Mouse (Mus musculus) left cerebral cortex, adult 9 months (tissue): Measurements from ENCODE around the gene Fam53b.

Source experiments
- DNase-seq, 2 experiments: peaks; one replicate each; pipeline ENCODE4 v3.0.0; 2022; ENCODE audit warnings: low spot score in 2 of 2

Gene Fam53b

GRCm38 (mm10) chr7:132736099-132736862, 77.4 kb downstream of the Fam53b start:
- DNase-seq, result peak in 1 of 2 experiments; percentile 71

- DNase-seq, result no peak
Observed at GRCm38 (mm10) chr7:132735145-132735544, 78.5 kb downstream of the Fam53b start.

- DNase-seq, result no peak
Observed at GRCm38 (mm10) chr7:132734222-132734621, 79.5 kb downstream of the Fam53b start.

- DNase-seq, result no peak
Observed at GRCm38 (mm10) chr7:132733521-132733920, 80.2 kb downstream of the Fam53b start.

GRCm38 (mm10) chr7:132732136-132732789, 81.4 kb downstream of the Fam53b start:
- DNase-seq, result no peak

- DNase-seq, result no peak
Observed at GRCm38 (mm10) chr7:132731558-132731957, 82.1 kb downstream of the Fam53b start.

- DNase-seq, result no peak
Observed at GRCm38 (mm10) chr7:132730510-132730909, 83.2 kb downstream of the Fam53b start.

GRCm38 (mm10) chr7:132729093-132729831, 84.4 kb downstream of the Fam53b start:
- DNase-seq, result no peak

- no peak for DNase-seq
Observed at GRCm38 (mm10) chr7:132726106-132726861, 87.4 kb downstream of the Fam53b start.

GRCm38 (mm10) chr7:132724501-132725062, 89.1 kb downstream of the Fam53b start:
- no peak for DNase-seq

GRCm38 (mm10) chr7:132723906-132724305, 89.8 kb downstream of the Fam53b start:
- DNase-seq, result no peak

- no peak for DNase-seq
Observed at GRCm38 (mm10) chr7:132722401-132723370, 91.0 kb downstream of the Fam53b start.

- peak in 1 of 2 experiments; percentile 71 for DNase-seq
Observed at GRCm38 (mm10) chr7:132720562-132720961, 93.1 kb downstream of the Fam53b start.

- DNase-seq, result no peak
Observed at GRCm38 (mm10) chr7:132719570-132719969, 94.1 kb downstream of the Fam53b start.

- no peak for DNase-seq
Observed at GRCm38 (mm10) chr7:132715259-132715658, 98.4 kb downstream of the Fam53b start.

- peak; percentile 73 to 78 for DNase-seq
Observed at GRCm38 (mm10) chr7:132714236-132714923, 99.3 kb downstream of the Fam53b start.

- no peak for DNase-seq
Observed at GRCm38 (mm10) chr7:132713483-132714126, 100.1 kb downstream of the Fam53b start.

- DNase-seq, result no peak
Observed at GRCm38 (mm10) chr7:132712956-132713355, 100.7 kb downstream of the Fam53b start.
